Mouse (Mus musculus) adrenal gland, adult 8-10 months (tissue): ENCODE results near the gene Ttc29. TPM values are rescaled to one million over a fixed set of nuclear protein-coding genes. Genes with fewer than 3 reads are reported as not detected.

ENCODE experiments used
- DNase-seq: peaks from one replicate; pipeline ENCODE4 v3.0.0; 2022
- total RNA-seq, 4 experiments: library from RNA; stranded (reverse); gene quantifications; 2 replicates each; pipeline ENCODE4 v1.2.4; 2022

The Ttc29 gene
- total RNA-seq, 4 experiments from 2014 or later = not detected

DNA sequence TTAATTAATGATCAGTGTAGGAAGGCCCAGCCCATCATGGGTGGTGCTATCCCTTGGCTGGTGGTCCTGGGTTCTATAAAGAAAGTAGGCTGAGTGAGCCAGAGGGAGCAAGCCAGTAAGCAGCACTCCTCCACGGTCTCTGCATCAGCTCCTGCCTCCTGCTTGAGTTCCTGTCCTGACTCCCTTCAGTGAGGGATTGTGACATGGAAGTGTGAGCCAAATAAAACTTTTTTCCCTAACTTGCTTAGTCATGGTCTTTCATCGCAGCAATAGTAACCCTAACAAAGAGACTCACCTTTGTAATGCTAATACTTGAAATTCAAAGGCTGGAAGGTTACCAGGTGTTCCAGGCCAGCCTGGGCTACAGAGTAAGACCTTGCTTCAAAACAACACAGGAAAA lies 71.7 kb downstream of the Ttc29 start:
- no peak for DNase-seq

DNA sequence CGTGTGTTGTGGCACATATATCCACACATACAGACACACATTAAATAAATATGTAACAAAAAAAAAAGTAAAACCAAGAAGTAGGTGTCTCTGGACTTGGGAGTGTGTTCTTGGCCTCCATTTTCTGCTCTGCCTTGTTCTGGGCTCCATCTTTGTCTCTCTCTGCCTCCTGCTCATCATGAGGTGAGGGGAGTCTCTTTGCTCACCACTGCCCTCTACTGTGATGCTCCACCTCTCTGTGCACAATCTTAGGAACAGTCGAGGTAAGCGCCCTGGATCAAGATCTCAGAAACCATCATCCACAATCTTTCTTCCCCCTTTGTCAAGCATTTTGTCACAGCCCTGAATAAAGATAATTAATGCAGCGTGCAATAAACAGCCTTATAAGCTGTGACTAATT lies 72.3 kb downstream of the Ttc29 start:
- DNase-seq = no peak

DNA sequence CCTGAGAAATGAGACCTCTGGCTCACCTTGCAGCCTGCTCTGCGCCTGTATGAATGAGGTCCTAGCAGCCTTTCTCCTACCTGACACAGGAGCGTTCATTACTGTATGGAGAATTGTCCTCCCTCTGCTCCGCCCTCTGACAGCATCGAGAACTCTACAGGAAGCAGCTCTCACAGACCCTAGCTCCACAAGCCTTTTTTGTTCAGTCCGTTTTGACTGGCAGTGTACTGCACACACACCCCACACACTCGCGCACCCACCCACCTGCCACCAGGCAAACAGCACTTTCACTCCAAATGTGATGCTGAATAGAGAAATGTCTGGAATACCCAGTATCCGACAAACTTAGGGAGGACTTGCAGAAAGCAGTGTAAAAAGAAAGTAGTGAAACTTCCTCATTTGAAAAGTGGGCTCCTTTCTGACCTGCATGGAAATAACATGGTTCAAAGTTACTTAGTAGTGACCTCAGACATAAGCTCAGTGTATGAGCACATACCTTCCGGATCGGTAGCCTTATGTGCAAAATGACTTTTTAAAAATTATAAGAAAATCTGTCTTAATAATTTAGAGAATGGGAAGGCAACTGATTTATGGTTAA lies 76.4 kb downstream of the Ttc29 start:
- DNase-seq = no peak

DNA sequence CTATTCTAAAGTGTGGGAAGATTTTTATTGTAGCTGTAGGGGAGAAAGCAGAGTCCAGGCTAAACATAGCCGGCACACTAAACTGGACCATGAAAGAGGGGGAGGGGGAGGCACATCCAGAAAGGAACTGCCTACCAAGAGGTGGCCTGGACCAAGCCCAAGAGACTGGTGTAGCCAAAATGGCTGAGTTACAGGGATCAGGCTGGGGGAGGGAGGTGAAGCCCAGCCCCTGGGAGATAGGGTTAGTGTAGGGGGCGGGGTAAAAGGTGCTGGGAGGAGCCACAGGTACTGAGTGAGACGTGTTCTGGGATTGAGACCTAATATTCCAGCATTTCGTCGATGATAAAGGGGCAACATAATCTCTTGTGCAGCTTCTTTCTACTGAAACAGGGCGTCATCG lies 77.2 kb downstream of the Ttc29 start:
- DNase-seq = no peak

DNA sequence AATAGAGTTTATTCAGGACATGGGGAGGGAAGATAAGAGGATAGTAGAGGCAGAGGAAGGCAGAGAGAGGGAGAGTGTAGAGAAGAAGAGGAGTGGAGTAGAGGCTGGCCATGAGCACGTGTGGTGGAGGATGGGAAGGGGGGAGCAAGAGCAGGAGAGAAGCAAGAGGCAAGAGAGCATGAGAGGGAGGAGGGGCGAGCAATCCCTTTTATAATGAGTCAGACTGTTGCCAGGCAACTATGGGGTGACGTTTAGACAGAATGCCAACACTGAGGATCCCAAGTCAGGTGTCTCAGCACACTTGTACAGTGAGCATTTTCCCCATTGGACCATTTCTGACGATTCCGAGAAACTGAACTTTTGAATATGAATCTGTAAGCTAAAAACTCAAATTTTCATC lies 82.4 kb downstream of the Ttc29 start:
- no peak for DNase-seq

DNA sequence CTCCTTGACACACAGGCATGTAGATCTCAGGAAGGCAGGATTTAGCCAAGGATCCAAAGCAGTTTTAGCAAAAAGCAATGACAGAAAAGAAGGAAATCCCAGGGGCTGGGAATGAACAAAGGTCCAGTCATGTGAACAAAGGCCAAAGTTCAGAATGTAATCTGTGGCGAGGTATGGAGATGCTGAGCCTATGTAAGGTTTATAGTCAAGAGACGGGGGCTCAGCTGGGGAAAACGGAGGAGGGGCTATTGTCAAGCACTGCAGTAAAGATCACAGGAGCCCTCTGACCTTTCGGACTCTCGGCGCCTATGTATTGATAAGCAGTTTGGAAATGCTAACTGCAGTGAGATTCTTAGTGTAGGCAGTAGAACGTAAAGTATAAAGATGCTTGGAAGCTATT lies 90.5 kb downstream of the Ttc29 start:
- no peak for DNase-seq

DNA sequence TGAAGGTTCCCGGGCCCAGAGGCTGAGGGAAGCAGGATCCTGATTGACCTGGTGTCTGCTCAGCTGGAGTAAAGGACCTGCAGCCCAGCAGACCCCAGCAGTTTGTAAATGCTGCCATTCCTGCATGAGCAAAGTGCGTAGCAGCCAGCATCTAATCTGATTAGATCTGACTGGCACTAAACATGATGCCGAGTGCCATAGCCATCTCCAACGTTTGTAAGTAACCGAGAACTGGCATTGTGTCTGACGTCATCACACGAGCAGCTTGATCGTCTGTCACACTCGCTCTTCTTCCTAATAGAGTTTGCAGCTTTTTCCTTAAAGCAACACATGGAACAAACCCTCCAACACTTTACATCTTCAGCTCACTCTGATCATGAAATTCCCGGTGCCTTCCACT lies 93.5 kb downstream of the Ttc29 start:
- no peak for DNase-seq

DNA sequence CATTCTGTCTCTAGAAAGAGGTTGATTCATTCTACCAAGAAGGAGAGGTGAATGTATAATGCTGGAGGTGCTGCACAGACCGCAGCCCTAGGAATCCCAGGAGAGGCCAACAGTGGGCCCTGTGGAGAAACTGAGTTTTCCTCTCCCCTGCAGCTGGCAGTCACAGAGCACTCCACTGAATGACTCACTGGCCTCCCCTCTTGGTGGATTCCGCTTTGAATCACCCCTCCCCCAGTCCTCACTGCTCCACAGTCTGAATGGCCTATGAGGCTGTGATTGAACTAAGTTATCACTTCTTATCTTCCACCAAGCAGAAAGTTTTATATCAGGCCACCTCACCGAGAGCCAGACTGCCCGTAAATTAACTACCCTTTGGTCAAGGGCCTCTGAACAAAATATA lies 94.0 kb downstream of the Ttc29 start:
- no peak for DNase-seq

DNA sequence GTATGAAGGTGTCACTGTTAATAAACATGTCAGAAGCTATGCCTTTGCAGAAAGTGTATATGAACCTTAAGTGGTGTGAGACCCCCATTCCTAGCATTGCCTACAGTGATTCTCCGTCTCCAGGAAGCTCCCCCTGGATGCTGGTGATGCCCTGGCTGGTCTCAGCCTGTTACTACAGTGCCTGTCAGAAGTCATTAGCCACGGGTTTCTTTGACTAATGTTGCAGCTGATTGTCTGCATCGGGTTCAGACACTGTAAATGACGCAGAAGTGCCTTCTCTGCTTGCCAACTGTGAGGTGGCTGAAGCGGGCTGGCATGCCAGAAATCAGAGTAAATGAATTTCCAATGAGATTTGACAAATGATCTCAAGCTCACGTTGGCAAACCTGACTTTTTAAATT lies 96.4 kb downstream of the Ttc29 start:
- DNase-seq = no peak

DNA sequence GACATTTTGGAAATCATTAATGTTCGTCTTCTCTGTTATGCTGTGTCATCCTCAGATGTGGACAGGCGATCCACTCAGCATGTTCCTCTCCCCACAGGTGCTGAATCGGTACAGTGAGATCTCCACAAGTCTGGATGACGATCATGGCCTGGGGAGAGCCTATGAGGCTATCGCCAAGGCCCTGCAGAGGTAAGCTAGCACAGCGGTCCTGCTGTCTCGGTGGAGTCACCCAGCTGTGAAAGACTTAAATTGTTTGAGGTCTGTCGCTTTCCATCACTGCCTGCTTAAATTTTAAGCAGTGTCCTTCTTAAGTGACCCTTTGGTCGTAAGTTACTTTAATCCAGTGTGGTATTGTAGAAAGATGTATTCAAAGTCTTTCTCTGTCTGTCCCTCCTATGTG lies 102.5 kb downstream of the Ttc29 start:
- DNase-seq = no peak

DNA sequence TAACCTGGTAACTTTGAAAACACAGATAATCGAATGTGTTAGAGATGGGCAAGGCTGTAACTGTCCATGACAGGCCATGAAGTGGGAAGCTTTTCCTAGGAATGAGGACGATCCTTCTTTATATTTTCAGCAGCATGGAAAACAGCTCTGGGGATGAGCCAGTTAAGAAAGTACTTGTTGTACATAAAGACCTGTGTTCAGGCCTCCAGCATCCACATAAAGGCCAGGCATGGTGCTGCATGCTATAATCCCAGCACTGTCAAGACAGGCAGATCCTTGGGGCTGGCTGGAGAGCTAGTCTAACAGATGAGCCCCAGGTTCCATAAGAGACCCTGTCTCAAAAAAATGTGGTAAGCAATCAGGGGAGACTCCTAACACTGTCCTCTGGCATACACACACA lies 104.6 kb downstream of the Ttc29 start:
- DNase-seq = no peak

DNA sequence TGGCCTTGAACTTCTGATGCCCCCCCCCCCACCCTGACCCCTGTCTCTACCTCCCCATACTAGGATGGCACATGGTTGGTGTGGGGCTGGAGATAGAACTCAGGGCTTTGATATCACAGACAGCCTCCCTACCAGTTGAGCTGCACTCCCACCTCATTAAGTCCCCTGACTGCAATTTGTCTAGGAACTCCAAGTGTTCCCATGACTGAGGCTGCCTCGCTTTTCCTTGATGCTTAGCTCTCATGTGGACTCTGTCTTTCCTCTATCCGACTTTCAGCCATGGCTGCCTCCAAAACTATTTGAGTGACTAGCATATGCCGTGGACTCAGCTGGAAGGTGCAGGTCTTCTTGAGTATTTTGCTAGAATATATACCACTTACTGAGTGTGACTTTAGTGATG lies 110.3 kb downstream of the Ttc29 start:
- no peak for DNase-seq

DNA sequence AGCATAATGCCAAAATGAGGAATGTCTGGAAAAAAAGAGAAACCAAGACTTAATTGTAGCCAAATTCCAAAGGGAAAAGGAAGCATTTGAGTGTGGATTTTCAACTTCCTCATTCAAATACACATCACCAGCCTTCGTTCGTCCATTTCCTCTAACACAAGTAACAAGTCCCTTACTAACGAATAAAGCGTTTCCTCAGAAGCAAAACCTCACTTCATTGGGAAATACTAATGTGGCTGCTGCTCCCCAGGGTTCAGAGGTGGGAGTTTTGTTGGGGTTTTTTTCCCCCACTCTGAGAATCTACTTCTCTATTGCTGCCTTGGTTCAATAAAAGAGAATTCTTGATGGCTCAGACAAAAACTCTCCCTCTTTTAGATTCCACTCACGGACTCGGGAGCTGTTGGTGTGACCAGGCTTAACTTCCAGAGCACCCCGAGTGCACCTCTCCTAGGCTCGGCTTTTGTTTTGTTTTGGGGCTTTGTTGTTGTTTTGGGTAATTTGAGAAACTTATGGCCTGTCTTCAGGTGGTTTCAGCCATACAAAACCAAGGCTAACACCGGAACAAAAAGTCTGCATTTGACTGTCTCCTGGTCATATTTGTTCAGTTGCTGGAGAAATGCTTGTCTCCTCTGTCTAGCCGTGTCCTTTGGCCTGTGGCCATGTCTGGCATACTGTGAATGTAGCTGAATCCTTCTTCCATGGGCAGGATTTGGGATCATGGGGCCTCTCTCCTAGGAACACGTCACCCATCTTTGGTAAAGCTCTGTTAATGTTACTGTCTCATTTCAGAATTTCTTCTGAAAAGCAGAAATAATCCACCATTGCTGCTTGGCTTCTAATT lies 127.8 kb downstream of the Ttc29 start:
- DNase-seq = no peak

DNA sequence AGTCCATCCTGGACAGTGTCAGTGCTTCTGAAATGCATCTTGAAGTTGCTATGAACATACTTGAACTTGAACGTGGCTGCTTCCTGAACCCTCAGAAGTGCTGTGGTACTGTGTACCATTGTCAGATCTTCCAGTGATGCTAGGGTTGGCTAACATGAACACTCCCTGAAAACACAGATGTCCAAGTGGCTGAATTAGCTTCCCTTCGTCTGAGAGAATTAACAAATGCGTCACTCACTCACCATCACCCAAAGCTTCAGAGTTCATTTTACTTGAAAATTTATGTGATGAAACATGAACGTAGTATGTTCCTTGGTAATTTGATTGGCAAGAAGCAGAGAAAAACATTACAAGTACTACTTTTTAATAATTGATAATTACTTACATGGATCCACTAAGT lies 129.1 kb downstream of the Ttc29 start:
- DNase-seq = no peak

DNA sequence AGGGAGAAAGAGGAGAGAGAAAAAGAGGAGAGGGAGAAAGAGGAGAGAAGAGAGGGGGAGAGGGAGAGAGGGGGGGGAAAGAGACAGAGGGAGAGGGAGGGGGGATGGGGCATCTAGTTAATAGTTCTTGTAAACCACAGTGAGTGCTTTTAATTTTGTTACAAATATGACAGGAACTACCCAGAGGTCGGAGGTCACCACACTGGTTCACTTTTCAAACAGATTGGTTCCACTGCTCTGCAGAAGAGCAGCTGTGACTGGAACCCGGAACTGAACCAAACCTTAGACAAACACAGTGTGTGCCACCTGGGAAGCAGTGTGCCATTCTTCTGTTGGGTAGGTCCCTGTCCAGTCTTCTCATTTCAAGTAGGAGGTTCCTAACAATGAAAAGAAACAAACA lies 130.9 kb downstream of the Ttc29 start:
- no peak for DNase-seq

DNA sequence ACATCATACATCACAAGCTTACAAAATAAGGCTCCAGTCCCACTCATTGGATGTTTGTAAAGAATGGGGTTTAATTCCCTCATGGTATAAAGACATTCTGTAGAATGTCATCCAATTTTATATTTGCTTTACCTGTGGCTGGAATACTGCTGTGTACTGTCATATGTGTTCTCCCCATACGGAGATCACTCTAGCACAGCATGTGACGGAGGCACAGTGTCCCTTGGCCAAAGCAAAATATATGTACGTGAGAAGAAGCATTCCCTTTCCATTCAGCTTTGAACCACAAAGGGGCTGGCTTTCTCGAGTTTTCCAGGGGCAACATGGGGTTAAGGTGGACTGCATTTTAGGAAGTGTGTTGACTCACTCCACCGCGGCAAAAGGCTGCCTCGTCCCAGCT lies 132.6 kb downstream of the Ttc29 start:
- no peak for DNase-seq

DNA sequence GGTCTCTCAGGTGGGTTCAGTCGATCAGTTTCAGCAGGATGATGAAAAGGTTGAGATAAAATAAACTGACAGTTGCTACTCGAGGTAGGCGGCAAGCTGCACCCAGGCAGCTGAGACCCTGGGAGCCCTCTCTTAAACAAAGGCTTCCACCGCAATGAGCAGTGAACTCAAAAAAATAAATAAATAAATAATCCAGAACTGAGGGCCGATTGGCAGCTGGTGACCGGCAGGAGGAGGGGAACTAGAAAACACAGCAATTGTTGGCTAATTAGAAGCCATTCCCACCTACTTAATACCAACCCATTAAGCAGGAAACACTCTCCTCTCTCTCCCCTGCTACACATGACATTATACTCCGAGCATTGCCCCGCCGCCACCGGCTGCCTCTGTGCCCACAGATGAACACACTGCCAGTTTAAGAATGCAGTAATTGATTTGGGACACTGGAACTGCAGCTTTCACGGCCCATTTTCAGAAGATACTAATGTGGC lies 133.1 kb downstream of the Ttc29 start:
- DNase-seq = no peak

DNA sequence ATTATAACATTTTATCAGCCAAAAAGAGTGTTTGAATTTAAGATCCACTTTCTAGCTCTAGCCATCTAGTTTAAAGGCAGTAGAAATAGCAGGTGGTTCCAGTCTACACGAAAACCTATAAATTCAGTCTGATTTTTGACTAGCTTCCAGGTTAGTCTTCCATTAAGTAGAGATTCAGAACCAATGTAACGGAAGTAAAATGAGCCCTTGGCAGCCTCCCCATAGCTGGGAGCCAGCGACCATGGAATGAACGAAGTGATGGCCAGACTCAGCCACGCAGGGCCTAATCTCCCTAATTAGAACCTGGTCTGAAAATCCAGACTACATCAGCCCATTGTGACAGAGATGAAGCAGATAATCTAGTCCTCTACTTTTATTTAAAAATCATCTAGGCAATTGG lies 140.8 kb downstream of the Ttc29 start:
- no peak for DNase-seq

DNA sequence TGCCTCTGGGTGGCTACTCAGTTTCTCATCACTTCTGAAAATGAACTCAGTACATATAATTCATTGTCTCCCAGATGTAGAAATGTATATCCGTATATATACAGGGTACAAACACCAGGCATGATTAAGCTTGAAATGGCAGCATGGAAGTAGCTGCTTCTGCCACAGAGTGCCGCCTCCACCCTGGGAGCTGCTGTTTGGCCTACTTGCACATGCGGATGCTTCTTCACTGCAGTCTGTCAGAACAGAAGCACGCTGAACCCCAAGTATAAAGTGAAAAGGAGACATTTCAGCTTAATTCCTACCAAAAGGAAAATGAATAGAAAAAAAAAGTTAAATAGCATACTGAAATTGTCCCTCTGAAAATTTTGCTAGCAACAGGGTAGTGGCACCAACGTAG lies 141.7 kb downstream of the Ttc29 start:
- DNase-seq = no peak

DNA sequence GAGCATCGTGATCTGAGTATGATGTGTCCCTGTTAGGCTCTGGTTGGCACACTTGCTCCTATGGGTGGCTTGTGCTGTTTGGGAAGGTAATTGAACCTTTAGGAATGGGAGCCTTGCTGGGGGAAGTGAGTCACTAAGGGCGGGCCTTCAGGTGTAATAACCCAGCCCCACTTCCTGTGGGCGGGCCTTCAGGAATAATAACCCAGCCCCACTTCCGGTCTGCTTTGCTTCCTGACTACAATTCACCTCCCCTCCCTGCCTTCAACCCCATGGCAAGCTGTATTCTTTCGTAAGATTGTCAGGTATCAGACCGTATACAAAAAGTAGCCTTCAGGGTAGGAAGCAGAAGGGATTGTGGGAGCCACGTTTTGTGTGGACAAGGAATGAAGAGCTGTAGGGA lies 177.7 kb downstream of the Ttc29 start:
- DNase-seq = no peak

DNA sequence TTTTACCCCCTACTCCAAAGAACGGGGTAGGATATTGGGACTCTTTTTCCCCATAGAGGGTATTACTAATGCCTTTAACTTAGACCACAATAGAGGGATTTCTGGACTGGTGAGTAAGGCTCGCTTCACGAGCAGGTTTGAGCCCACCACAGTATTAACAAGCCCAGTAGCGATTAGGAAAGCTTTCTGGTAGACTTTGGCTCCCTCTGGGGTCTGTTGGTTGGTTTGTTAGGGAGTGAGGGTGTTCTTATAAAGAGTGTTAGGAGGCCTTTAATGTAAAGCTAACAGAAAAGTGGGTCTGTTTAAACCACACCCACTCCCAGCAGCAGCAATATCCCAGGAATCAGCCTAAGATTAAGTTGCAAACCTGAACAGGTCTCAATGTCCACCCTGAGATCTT lies 206.2 kb downstream of the Ttc29 start:
- no peak for DNase-seq

DNA sequence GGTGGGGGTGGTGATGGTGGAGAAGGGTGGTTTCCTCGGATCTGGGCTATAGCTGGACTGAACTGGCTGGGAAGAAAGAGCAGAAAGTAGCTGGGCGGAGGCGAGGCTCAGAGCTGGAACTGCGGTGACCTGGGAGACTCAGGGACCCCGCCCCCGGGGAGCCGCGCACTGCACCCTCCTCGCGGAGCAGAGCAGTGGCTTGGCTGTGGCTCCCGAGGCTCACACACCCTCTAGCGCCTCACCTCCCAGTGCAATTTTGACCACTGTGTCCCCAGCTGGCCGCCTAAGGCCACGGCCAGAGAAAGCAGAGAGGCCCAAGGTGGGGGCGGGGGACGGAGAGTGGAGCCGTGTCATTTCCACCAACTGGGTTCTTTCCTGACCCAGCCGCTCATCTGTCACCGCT lies 207.0 kb downstream of the Ttc29 start:
- no peak for DNase-seq

DNA sequence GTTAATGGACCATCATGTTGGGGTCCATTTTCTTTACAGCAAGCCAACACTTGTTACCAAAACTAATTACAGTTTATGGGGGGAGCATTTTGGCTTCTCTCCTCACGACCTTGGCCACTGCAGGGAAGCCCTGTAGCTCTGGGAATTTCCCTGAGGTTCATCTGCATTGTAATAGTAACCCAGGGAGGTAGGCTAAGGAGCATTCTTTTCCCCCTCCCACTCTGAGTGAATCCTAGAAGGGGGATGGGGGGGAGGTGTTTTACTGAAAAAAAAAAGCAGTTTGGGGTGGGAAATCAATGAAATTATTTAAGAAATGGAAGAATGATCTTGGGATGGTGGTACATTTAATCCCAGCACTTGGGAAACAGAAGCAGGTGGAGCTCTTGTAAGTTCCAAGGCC lies 210.8 kb downstream of the Ttc29 start:
- no peak for DNase-seq

DNA sequence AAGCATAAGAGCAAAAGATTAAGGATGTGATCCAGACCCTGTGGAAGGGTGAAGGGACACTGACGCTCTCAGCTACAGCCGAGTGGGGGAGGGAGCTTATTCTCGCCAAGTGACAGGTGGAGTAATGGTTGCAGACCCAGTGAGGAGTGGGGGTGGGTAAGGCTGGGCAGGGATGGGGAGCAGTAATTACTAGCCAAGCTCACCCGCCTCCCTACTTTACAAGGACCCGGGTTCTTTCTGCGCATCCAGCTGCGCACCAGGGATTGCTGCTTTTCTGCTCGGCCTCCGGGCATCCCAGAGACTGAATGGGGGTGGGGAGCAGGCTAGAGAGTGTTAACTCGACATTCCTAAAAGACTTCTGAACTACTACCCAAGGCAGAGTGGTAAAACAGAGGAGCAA lies 213.4 kb downstream of the Ttc29 start:
- DNase-seq = no peak
